Mouse (Mus musculus) midbrain, embryonic 10.5 days (tissue): ENCODE measurements around the gene Dlk1. TPM values are rescaled to one million over a fixed set of nuclear protein-coding genes. Genes with fewer than 3 reads are reported as not detected.

Experiments
- DNase-seq: peaks from one replicate; pipeline ENCODE4 v3.0.0-alpha.2; 2017; ENCODE audit warnings: low spot score
- H3K27ac ChIP-seq: fragments of 300-500 bp; sonication (generic); replicated peaks from 2 replicates; pipeline ENCODE4 v1.5.1; 2016; ENCODE audit warnings: mild to moderate bottlenecking
- H3K27me3 ChIP-seq: fragments of 300-500 bp; sonication (generic); 2 replicates; pipeline ENCODE4 v1.6.1; 2016; ENCODE audit warnings: low read depth, mild to moderate bottlenecking; ENCODE audit not compliant: poor library complexity, severe bottlenecking
- H3K36me3 ChIP-seq: fragments of 300-500 bp; sonication (generic); 2 replicates; pipeline ENCODE4 v1.6.1; 2016; ENCODE audit warnings: mild to moderate bottlenecking, moderate library complexity
- H3K4me1 ChIP-seq: fragments of 300-500 bp; sonication (generic); 2 replicates; pipeline ENCODE4 v1.6.1; 2016
- H3K4me3 ChIP-seq: fragments of 300-500 bp; sonication (generic); 2 replicates; pipeline ENCODE4 v1.5.1; 2016; ENCODE audit warnings: mild to moderate bottlenecking, moderate library complexity
- H3K9me3 ChIP-seq: fragments of 300-500 bp; sonication (generic); replicated peaks from 2 replicates; pipeline ENCODE4 v1.6.1; 2016; ENCODE audit warnings: mild to moderate bottlenecking
- WGBS: fragments of 180-500 bp; shearing (Covaris S2); methylation state at CpG from one replicate; pipeline ENCODE4 v1.1.7; 2016; 5-methylcytosine and 5-hydroxymethylcytosine counted together
- polyA plus RNA-seq: library from polyadenylated mRNA; unstranded; fragments of >200 nt; fragmentation: Nextera tagmentation; extraction: Ambion mirVana; gene quantifications from 2 replicates; pipeline ENCODE4 v1.2.1, GENCODE M21; 2016

Dlk1 gene
- 107 and 118 TPM in 2 replicates for polyA plus RNA-seq

- H3K4me3 ChIP-seq: peak within 1 kb of the TSS; percentile 58
- no peak for DNase-seq
- H3K9me3 ChIP-seq: no peaks in the 10 kb centered on the region
- peak within 1 kb of the TSS; percentile 87 for H3K27ac ChIP-seq
- H3K27me3 ChIP-seq: peaks cover 100% of the 10 kb centered on the region
- no peaks in the 10 kb centered on the region for H3K36me3 ChIP-seq
- WGBS: 4% methylated on average over 13 of the region's 13 CpGs
- peaks cover 91% of the 10 kb centered on the region for H3K4me1 ChIP-seq
These were observed at the start of gene Dlk1 for GRCm38 (mm10) chr12:109452592-109452991. Gene Dlk1 (plus strand): TSS chr12:109452823.

- 71% methylated on average over 5 of the region's 5 CpGs for WGBS
- Histone ChIP-seq H3K4me3 (no peak overlapping the region), H3K4me1 (peaks cover 57% of the 10 kb centered on the region)
These were observed 49.7 kb upstream of the Dlk1 start for GRCm38 (mm10) chr12:109402943-109403342.

GRCm38 (mm10) chr12:109403752-109404151 lies 48.9 kb upstream of the Dlk1 start:
- H3K36me3 ChIP-seq: no peaks in the 10 kb centered on the region
- H3K27me3 ChIP-seq: peaks cover 21% of the 10 kb centered on the region
- no peak overlapping the region for H3K27ac ChIP-seq
- DNase-seq: no peak
- peaks cover 60% of the 10 kb centered on the region for H3K4me1 ChIP-seq
- H3K9me3 ChIP-seq: no peaks in the 10 kb centered on the region
- no peak overlapping the region for H3K4me3 ChIP-seq
- 88% methylated on average over 9 of the region's 9 CpGs for WGBS

More at GRCm38 (mm10) chr12:109402943-109403342, 49.7 kb upstream of the Dlk1 start:
- peaks cover 27% of the 10 kb centered on the region for H3K27me3 ChIP-seq
- H3K9me3 ChIP-seq: no peaks in the 10 kb centered on the region
- no peaks in the 10 kb centered on the region for H3K36me3 ChIP-seq
- no peak for DNase-seq
- peak overlapping the region; percentile 69; the same call in 1 of the 2 replicates for H3K27ac ChIP-seq

- WGBS: 49% methylated on average over 3 of the region's 3 CpGs
These were observed 46.6 kb upstream of the Dlk1 start for GRCm38 (mm10) chr12:109406018-109406417.

GRCm38 (mm10) chr12:109410723-109411122 lies 41.9 kb upstream of the Dlk1 start:
- H3K27ac ChIP-seq: peak overlapping the region; percentile 74
- peaks cover 62% of the 10 kb centered on the region for H3K4me1 ChIP-seq
- 0 out of 2 replicates have a peak, but pooled peaks cover 4% of the 10 kb centered on the region for H3K27me3 ChIP-seq
- H3K9me3 ChIP-seq: no peaks in the 10 kb centered on the region
- no peak overlapping the region for H3K4me3 ChIP-seq
- WGBS: 60% methylated on average over 11 of the region's 11 CpGs
- H3K36me3 ChIP-seq: no peaks in the 10 kb centered on the region
- no peak for DNase-seq

More at GRCm38 (mm10) chr12:109406018-109406417, 46.6 kb upstream of the Dlk1 start:
- Histone ChIP-seq H3K36me3 (no peaks in the 10 kb centered on the region), H3K27ac (no peak overlapping the region), H3K4me1 (peaks cover 63% of the 10 kb centered on the region), H3K27me3 (peaks cover 4% of the 10 kb centered on the region; the same call in 1 of the 2 replicates), H3K4me3 (no peak overlapping the region), H3K9me3 (no peaks in the 10 kb centered on the region)
- no peak for DNase-seq

GRCm38 (mm10) chr12:109411172-109412070 lies 41.2 kb upstream of the Dlk1 start:
- H3K36me3 ChIP-seq: no peaks in the 10 kb centered on the region
- 70% methylated on average over 9 of the region's 9 CpGs for WGBS
- peak overlapping the region; percentile 74 for H3K27ac ChIP-seq
- DNase-seq: no peak
- 0 out of 2 replicates have a peak, but pooled peaks cover 4% of the 10 kb centered on the region for H3K27me3 ChIP-seq
- H3K4me3 ChIP-seq: no peak overlapping the region
- H3K9me3 ChIP-seq: no peaks in the 10 kb centered on the region
- H3K4me1 ChIP-seq: peaks cover 55% of the 10 kb centered on the region

GRCm38 (mm10) chr12:109412071-109412440 lies 40.6 kb upstream of the Dlk1 start:
- Histone ChIP-seq H3K27ac (peak overlapping the region; percentile 74), H3K36me3 (no peaks in the 10 kb centered on the region), H3K4me1 (peaks cover 57% of the 10 kb centered on the region), H3K9me3 (no peaks in the 10 kb centered on the region), H3K4me3 (no peak overlapping the region), H3K27me3 (0 out of 2 replicates have a peak, but pooled peaks cover 4% of the 10 kb centered on the region)
- no peak for DNase-seq
- WGBS: 79% methylated on average over 8 of the region's 8 CpGs

- peak overlapping the region; percentile 74 for H3K27ac ChIP-seq
- DNase-seq: no peak
- peaks cover 57% of the 10 kb centered on the region for H3K4me1 ChIP-seq
- 0 out of 2 replicates have a peak, but pooled peaks cover 4% of the 10 kb centered on the region for H3K27me3 ChIP-seq
- WGBS: 65% methylated on average over 5 of the region's 5 CpGs
- H3K9me3 ChIP-seq: no peaks in the 10 kb centered on the region
- no peak overlapping the region for H3K4me3 ChIP-seq
- H3K36me3 ChIP-seq: no peaks in the 10 kb centered on the region
These were observed 39.9 kb upstream of the Dlk1 start for GRCm38 (mm10) chr12:109412675-109413074.

GRCm38 (mm10) chr12:109413321-109413720 lies 39.3 kb upstream of the Dlk1 start:
- 83% methylated on average over 4 of the region's 4 CpGs for WGBS
- DNase-seq: no peak
- Histone ChIP-seq H3K27ac (peak overlapping the region; percentile 74), H3K27me3 (0 out of 2 replicates have a peak, but pooled peaks cover 4% of the 10 kb centered on the region), H3K4me3 (no peak overlapping the region), H3K36me3 (no peaks in the 10 kb centered on the region), H3K4me1 (peaks cover 64% of the 10 kb centered on the region), H3K9me3 (no peaks in the 10 kb centered on the region)

- Histone ChIP-seq H3K36me3 (no peaks in the 10 kb centered on the region), H3K4me3 (no peak overlapping the region), H3K27me3 (peaks cover 10% of the 10 kb centered on the region), H3K27ac (peak overlapping the region; percentile 72), H3K9me3 (no peaks in the 10 kb centered on the region), H3K4me1 (peaks cover 34% of the 10 kb centered on the region)
- WGBS: 87% methylated on average over 5 of the region's 5 CpGs
- DNase-seq: no peak
These were observed 35.9 kb upstream of the Dlk1 start for GRCm38 (mm10) chr12:109416681-109417080.

- no peaks in the 10 kb centered on the region for H3K9me3 ChIP-seq
- peaks cover 26% of the 10 kb centered on the region for H3K4me1 ChIP-seq
- H3K27ac ChIP-seq: peak overlapping the region; percentile 72
- DNase-seq: no peak
- H3K36me3 ChIP-seq: no peaks in the 10 kb centered on the region
- WGBS: 65% methylated on average over 14 of the region's 14 CpGs
- H3K27me3 ChIP-seq: peaks cover 10% of the 10 kb centered on the region
- H3K4me3 ChIP-seq: no peak overlapping the region
These were observed 35.0 kb upstream of the Dlk1 start for GRCm38 (mm10) chr12:109417476-109418201.

- H3K36me3 ChIP-seq: no peaks in the 10 kb centered on the region
- H3K4me3 ChIP-seq: no peak overlapping the region
- H3K9me3 ChIP-seq: no peaks in the 10 kb centered on the region
- peaks cover 38% of the 10 kb centered on the region for H3K4me1 ChIP-seq
- H3K27ac ChIP-seq: 0 out of 2 replicates have a peak overlapping the region, but pooled peaks have one; percentile 23
- DNase-seq: no peak
- H3K27me3 ChIP-seq: peaks cover 19% of the 10 kb centered on the region
- 84% methylated on average over 12 of the region's 12 CpGs for WGBS
These were observed 32.6 kb upstream of the Dlk1 start for GRCm38 (mm10) chr12:109420006-109420405.
